Mouse (Mus musculus): ENCODE data around the gene Bbs9. TPM values are rescaled to one million over a fixed set of nuclear protein-coding genes. Genes with fewer than 3 reads are reported as not detected.
"Not testable (repeated sequence)": the region's sequence is repeated elsewhere in the genome, so short reads cannot be mapped to it uniquely, and the experiment has no call there.

Gene Bbs9
- polyA plus RNA-seq, 1 experiment from 2014 or later, result 13.2 TPM

GRCm38 (mm10) chr9:22449209-22449608, 26.3 kb upstream of the Bbs9 start:
- peaks cover 85% of the 10 kb centered on the region for H3K36me3 ChIP-seq
- 95% methylated on average over 6 of the region's 6 CpGs for WGBS

GRCm38 (mm10) chr9:22452697-22453096, 22.8 kb upstream of the Bbs9 start:
- H3K9me3 ChIP-seq (replicated peaks), result no peaks in the 10 kb centered on the region
- 91% methylated on average over 10 of the region's 10 CpGs for WGBS
- no peaks in the 10 kb centered on the region for H3K27me3 ChIP-seq (ENCODE audit: low read depth, poor library complexity, severe bottlenecking)
- DNase-seq (ENCODE audit: low spot score), result no peak
- H3K27ac ChIP-seq (replicated peaks), result no peak overlapping the region
- no peak overlapping the region for H3K4me3 ChIP-seq
- H3K36me3 ChIP-seq, result peaks cover 98% of the 10 kb centered on the region
- no peaks in the 10 kb centered on the region for H3K4me1 ChIP-seq

More at GRCm38 (mm10) chr9:22449209-22449608, 26.3 kb upstream of the Bbs9 start:
- Histone ChIP-seq H3K9me3 (replicated peaks) (no peaks in the 10 kb centered on the region), H3K4me3 (no peak overlapping the region), H3K27me3 (ENCODE audit: low read depth, poor library complexity, severe bottlenecking) (no peaks in the 10 kb centered on the region), H3K27ac (replicated peaks) (no peak overlapping the region), H3K4me1 (no peaks in the 10 kb centered on the region)
- DNase-seq (ENCODE audit: low spot score), result no peak

- Histone ChIP-seq H3K4me3 (no peak overlapping the region), H3K27me3 (ENCODE audit: low read depth, poor library complexity, severe bottlenecking) (no peaks in the 10 kb centered on the region), H3K27ac (replicated peaks) (no peak overlapping the region), H3K36me3 (peaks cover 94% of the 10 kb centered on the region), H3K4me1 (no peaks in the 10 kb centered on the region), H3K9me3 (replicated peaks) (no peaks in the 10 kb centered on the region)
- WGBS, result 96% methylated on average over 10 of the region's 10 CpGs
- no peak for DNase-seq (ENCODE audit: low spot score)
Measured at GRCm38 (mm10) chr9:22453501-22453924, 22.0 kb upstream of the Bbs9 start.

- not testable (repeated sequence) for H3K27me3 ChIP-seq (ENCODE audit: low read depth, poor library complexity, severe bottlenecking); H3K4me1 ChIP-seq; H3K4me3 ChIP-seq; H3K27ac ChIP-seq (replicated peaks); H3K9me3 ChIP-seq (replicated peaks); DNase-seq (ENCODE audit: low spot score)
- 91% methylated on average over 8 of the region's 8 CpGs for WGBS
- H3K36me3 ChIP-seq, result peaks cover 89% of the 10 kb centered on the region
Measured at GRCm38 (mm10) chr9:22453990-22454389, 21.5 kb upstream of the Bbs9 start, which contains the start of gene Gm17545. TSS of gene Gm17545 (plus strand) at chr9:22454290.

- Histone ChIP-seq H3K9me3 (replicated peaks) (no peaks in the 10 kb centered on the region), H3K4me3 (no peak overlapping the region), H3K36me3 (peaks cover 78% of the 10 kb centered on the region), H3K27ac (replicated peaks) (no peak overlapping the region), H3K4me1 (no peaks in the 10 kb centered on the region), H3K27me3 (ENCODE audit: low read depth, poor library complexity, severe bottlenecking) (no peaks in the 10 kb centered on the region)
- DNase-seq (ENCODE audit: low spot score), result no peak
Measured at GRCm38 (mm10) chr9:22455041-22455440, 20.5 kb upstream of the Bbs9 start.

- no peaks in the 10 kb centered on the region for H3K9me3 ChIP-seq (replicated peaks)
- no peak overlapping the region for H3K27ac ChIP-seq (replicated peaks)
- H3K36me3 ChIP-seq, result peaks cover 68% of the 10 kb centered on the region
- no peak overlapping the region for H3K4me3 ChIP-seq
- no peaks in the 10 kb centered on the region for H3K4me1 ChIP-seq
- WGBS, result 90% methylated on average over 11 of the region's 11 CpGs
- H3K27me3 ChIP-seq (ENCODE audit: low read depth, poor library complexity, severe bottlenecking), result no peaks in the 10 kb centered on the region
- no peak for DNase-seq (ENCODE audit: low spot score)
Measured at GRCm38 (mm10) chr9:22457142-22457835, 18.2 kb upstream of the Bbs9 start.

GRCm38 (mm10) chr9:22461946-22462345, 13.6 kb upstream of the Bbs9 start:
- Histone ChIP-seq H3K9me3 (replicated peaks) (no peaks in the 10 kb centered on the region), H3K36me3 (peaks cover 44% of the 10 kb centered on the region), H3K4me1 (0 out of 2 replicates have a peak, but pooled peaks cover under 1% of the 10 kb centered on the region), H3K4me3 (no peak overlapping the region), H3K27me3 (ENCODE audit: low read depth, poor library complexity, severe bottlenecking) (no peaks in the 10 kb centered on the region), H3K27ac (replicated peaks) (no peak overlapping the region)
- no peak for DNase-seq (ENCODE audit: low spot score)
- 94% methylated on average over 3 of the region's 3 CpGs for WGBS

- no peak for DNase-seq (ENCODE audit: low spot score)
- Histone ChIP-seq H3K9me3 (replicated peaks) (no peaks in the 10 kb centered on the region), H3K27me3 (ENCODE audit: low read depth, poor library complexity, severe bottlenecking) (no peaks in the 10 kb centered on the region), H3K36me3 (peaks cover 28% of the 10 kb centered on the region), H3K4me3 (no peak overlapping the region), H3K4me1 (peaks cover 10% of the 10 kb centered on the region), H3K27ac (replicated peaks) (no peak overlapping the region)
- 98% methylated on average over 5 of the region's 5 CpGs for WGBS
Measured at GRCm38 (mm10) chr9:22466212-22466611, 9.3 kb upstream of the Bbs9 start.

GRCm38 (mm10) chr9:22467371-22468169, 7.9 kb upstream of the Bbs9 start:
- peaks cover 10% of the 10 kb centered on the region for H3K4me1 ChIP-seq
- under 1% methylated on average over 71 of the region's 73 CpGs for WGBS

GRCm38 (mm10) chr9:22468170-22468898, 7.2 kb upstream of the Bbs9 start:
- Histone ChIP-seq H3K4me1 (peaks cover 10% of the 10 kb centered on the region), H3K27me3 (ENCODE audit: low read depth, poor library complexity, severe bottlenecking) (no peaks in the 10 kb centered on the region), H3K36me3 (peaks cover 22% of the 10 kb centered on the region), H3K4me3 (peak overlapping the region; percentile 82), H3K9me3 (replicated peaks) (no peaks in the 10 kb centered on the region), H3K27ac (replicated peaks) (peak overlapping the region; percentile 92)
- WGBS, result 3% methylated on average over 43 of the region's 43 CpGs
- peak; percentile 86 for DNase-seq (ENCODE audit: low spot score)

More at GRCm38 (mm10) chr9:22467371-22468169, 7.9 kb upstream of the Bbs9 start:
- H3K27ac ChIP-seq (replicated peaks), result peak overlapping the region; percentile 92
- H3K27me3 ChIP-seq (ENCODE audit: low read depth, poor library complexity, severe bottlenecking), result no peaks in the 10 kb centered on the region
- H3K36me3 ChIP-seq, result peaks cover 22% of the 10 kb centered on the region
- peak; percentile 68 for DNase-seq (ENCODE audit: low spot score)
- no peaks in the 10 kb centered on the region for H3K9me3 ChIP-seq (replicated peaks)
- peak overlapping the region; percentile 82 for H3K4me3 ChIP-seq

- H3K36me3 ChIP-seq, result peaks cover 21% of the 10 kb centered on the region
- no peaks in the 10 kb centered on the region for H3K27me3 ChIP-seq (ENCODE audit: low read depth, poor library complexity, severe bottlenecking)
- H3K4me1 ChIP-seq, result peaks cover 10% of the 10 kb centered on the region
- H3K4me3 ChIP-seq, result no peak overlapping the region
- 75% methylated on average over 8 of the region's 8 CpGs for WGBS
- DNase-seq (ENCODE audit: low spot score), result no peak
- H3K27ac ChIP-seq (replicated peaks), result no peak overlapping the region
- H3K9me3 ChIP-seq (replicated peaks), result no peaks in the 10 kb centered on the region
Measured at GRCm38 (mm10) chr9:22468899-22469259, 6.6 kb upstream of the Bbs9 start.

- DNase-seq (ENCODE audit: low spot score), result no peak
- no peaks in the 10 kb centered on the region for H3K27me3 ChIP-seq (ENCODE audit: low read depth, poor library complexity, severe bottlenecking)
- peak within 1 kb of the TSS; percentile 82 for H3K4me3 ChIP-seq
- H3K9me3 ChIP-seq (replicated peaks), result no peaks in the 10 kb centered on the region
- WGBS, result 86% methylated on average over 3 of the region's 3 CpGs
- peaks cover 15% of the 10 kb centered on the region for H3K36me3 ChIP-seq
- peak within 1 kb of the TSS; percentile 92 for H3K27ac ChIP-seq (replicated peaks)
- H3K4me1 ChIP-seq, result peaks cover 10% of the 10 kb centered on the region
Measured at GRCm38 (mm10) chr9:22469643-22470042, 5.9 kb upstream of the Bbs9 start, which contains the start of gene Rp9. TSS of gene Rp9 (minus strand) at chr9:22469743.
